Mouse (Mus musculus) intestine, embryonic 16.5 days (tissue): ENCODE results near the gene Il11. TPM values are rescaled to one million over a fixed set of nuclear protein-coding genes. Genes with fewer than 3 reads are reported as not detected.

ENCODE experiments used
- ATAC-seq: fragments of 200-750 bp; cut with Nextera tagmentation; 2 replicates; pipeline ENCODE4 v1.8.0; 2017; ENCODE audit warnings: moderate TSS enrichment, moderate library complexity
- H3K27ac ChIP-seq: fragments of 300-500 bp; sonication (generic); 2 replicates; pipeline ENCODE4 v1.5.1; 2014; ENCODE audit warnings: mild to moderate bottlenecking, low read length
- H3K27me3 ChIP-seq: fragments of 300-500 bp; sonication (generic); replicated peaks from 2 replicates; pipeline ENCODE4 v1.6.1; 2014; ENCODE audit warnings: low read length, control low read depth, mixed read lengths; ENCODE audit not compliant: control insufficient read depth, insufficient read depth
- H3K36me3 ChIP-seq: fragments of 300-500 bp; sonication (generic); 2 replicates; pipeline ENCODE4 v1.6.1; 2014; ENCODE audit warnings: low read length, control low read depth; ENCODE audit not compliant: control insufficient read depth, insufficient read depth
- H3K4me1 ChIP-seq: fragments of 300-500 bp; sonication (generic); 2 replicates; pipeline ENCODE4 v1.6.1; 2014; ENCODE audit warnings: low read length, control low read depth, mixed read lengths; ENCODE audit not compliant: control insufficient read depth, insufficient read depth
- H3K4me2 ChIP-seq: fragments of 300-500 bp; sonication (generic); 2 replicates; pipeline ENCODE4 v1.6.1; 2014; ENCODE audit warnings: low read depth, low read length, control low read depth
- H3K4me3 ChIP-seq: fragments of 300-500 bp; sonication (generic); 2 replicates; pipeline ENCODE4 v1.5.1; 2014; ENCODE audit warnings: mild to moderate bottlenecking, low read length
- H3K9ac ChIP-seq: fragments of 300-500 bp; sonication (generic); 2 replicates; pipeline ENCODE4 v1.6.1; 2014; ENCODE audit warnings: low read depth, low read length
- H3K9me3 ChIP-seq: fragments of 300-500 bp; sonication (generic); 2 replicates; pipeline ENCODE4 v1.6.1; 2016; ENCODE audit warnings: low read length, control low read depth; ENCODE audit not compliant: control insufficient read depth
- WGBS: fragments of 180-500 bp; shearing (Covaris S2); extraction: QIAGEN DNeasy Blood & Tissue Kit; methylation state at CpG from one replicate; pipeline ENCODE4 v1.1.7; 2014; 5-methylcytosine and 5-hydroxymethylcytosine counted together
- polyA plus RNA-seq: library from polyadenylated mRNA; unstranded; fragments of >200 nt; fragmentation: Nextera tagmentation; extraction: Ambion mirVana; gene quantifications from 2 replicates; pipeline ENCODE4 v1.2.1, GENCODE M21; 2015

Il11 gene
- polyA plus RNA-seq, 1 experiment from 2014 or later, result 0.09 TPM

DNA sequence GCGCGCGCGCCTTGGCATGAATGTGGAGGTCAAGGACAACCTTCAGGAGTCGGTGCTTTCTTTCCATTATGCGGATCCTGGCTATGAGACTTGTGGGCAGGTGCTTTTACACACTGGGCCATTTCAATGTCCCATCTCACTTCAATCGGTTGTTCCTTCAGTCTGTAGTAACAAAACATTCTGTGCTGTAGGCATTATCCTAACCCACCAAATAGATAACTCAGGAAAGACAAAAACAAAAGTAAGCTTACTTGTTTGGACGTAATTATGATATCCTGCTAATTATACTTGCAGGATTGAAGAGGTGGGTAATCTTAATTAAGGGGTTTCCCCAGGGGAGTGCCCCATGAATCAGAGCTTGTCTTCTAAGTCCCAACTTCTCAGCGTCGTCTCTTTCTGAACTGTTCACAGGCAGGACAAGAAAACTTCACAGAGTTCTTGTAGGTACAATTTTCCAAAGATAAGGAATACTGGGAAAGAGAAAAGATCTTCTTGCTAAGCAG lies 43.6 kb downstream of the Il11 start:
- Histone ChIP-seq H3K4me1 (peaks cover 23% of the 10 kb centered on the region), H3K36me3 (0 out of 2 replicates have a peak, but pooled peaks cover 2% of the 10 kb centered on the region), H3K27ac (peak overlapping the region; percentile 60), H3K9me3 (no peaks in the 10 kb centered on the region), H3K9ac (peak overlapping the region; percentile 34; the same call in 1 of the 2 replicates), H3K4me3 (peak overlapping the region; percentile 37), H3K4me2 (peak overlapping the region; percentile 52), H3K27me3 (no peaks in the 10 kb centered on the region)
- 45% methylated on average over 10 of the region's 10 CpGs for WGBS
- no peak for ATAC-seq

DNA sequence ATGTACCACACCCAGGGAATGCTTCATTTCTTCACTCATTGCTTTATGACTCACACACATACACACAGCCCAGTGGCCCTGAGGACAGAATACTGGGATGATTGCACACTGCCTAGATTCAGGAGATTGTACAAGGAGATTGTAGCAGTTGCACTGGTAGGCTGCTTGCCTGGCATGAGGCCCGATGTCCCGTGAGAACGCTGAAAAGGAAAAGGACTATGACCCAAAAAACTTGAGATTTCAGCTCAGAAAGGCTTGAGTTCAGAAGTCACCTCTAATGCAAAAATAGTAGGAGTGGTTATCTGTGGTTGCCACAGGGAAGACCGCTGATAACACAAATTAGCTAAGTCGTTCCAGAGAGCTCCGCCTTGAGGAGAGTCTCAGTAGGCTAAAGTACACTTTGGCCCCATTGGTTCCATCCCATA lies 49.7 kb downstream of the Il11 start:
- Histone ChIP-seq H3K4me2 (no peak overlapping the region), H3K4me3 (no peak overlapping the region), H3K36me3 (no peaks in the 10 kb centered on the region), H3K9ac (no peak overlapping the region), H3K9me3 (no peaks in the 10 kb centered on the region), H3K27ac (peak overlapping the region; percentile 27; the same call in 1 of the 2 replicates), H3K27me3 (no peaks in the 10 kb centered on the region), H3K4me1 (peaks cover 5% of the 10 kb centered on the region)
- WGBS, result 47% methylated on average over 6 of the region's 6 CpGs
- peak; percentile 99 for ATAC-seq

- peaks cover 5% of the 10 kb centered on the region for H3K4me1 ChIP-seq
- H3K27ac ChIP-seq, result no peak overlapping the region
- no peaks in the 10 kb centered on the region for H3K9me3 ChIP-seq
- H3K27me3 ChIP-seq, result no peaks in the 10 kb centered on the region
- H3K36me3 ChIP-seq, result no peaks in the 10 kb centered on the region
- no peak overlapping the region for H3K9ac ChIP-seq
- no peak overlapping the region for H3K4me2 ChIP-seq
- ATAC-seq, result no peak
- 83% methylated on average over 5 of the region's 5 CpGs for WGBS
- H3K4me3 ChIP-seq, result no peak overlapping the region
These were observed 51.6 kb downstream of the Il11 start for GRCm38 (mm10) chr7:4731090-4731489.

DNA sequence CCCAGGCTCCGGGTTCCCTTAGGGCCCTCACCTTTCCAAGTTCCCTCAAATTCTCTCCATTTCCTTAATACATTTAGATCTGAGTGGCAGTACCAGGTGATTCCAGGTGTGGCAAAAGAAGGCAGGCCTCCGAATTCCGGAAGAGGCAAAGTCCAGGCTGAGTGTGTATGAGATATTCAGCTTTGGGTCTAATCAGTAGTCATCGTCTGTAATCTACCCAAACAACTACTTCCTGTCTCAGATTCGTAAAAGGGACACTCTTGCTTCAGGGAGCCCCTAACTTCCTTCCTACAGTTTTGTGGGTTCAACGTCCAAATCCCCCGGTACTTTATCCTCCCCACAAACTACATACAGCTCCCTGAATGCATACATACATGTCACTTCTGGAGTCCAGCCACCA lies 57.5 kb downstream of the Il11 start, which contains the start of gene Tmem150b:
Tmem150b (minus strand) TSS at position 81 of the 400 bp plus-strand sequence.
- H3K4me2 ChIP-seq, result peak within 1 kb of the TSS; percentile 71
- peak within 1 kb of the TSS; percentile 49 for H3K4me3 ChIP-seq
- no peaks in the 10 kb centered on the region for H3K36me3 ChIP-seq
- H3K27me3 ChIP-seq, result no peaks in the 10 kb centered on the region
- ATAC-seq, result peak; percentile 86
- H3K9ac ChIP-seq, result peak within 1 kb of the TSS; percentile 52
- H3K9me3 ChIP-seq, result no peaks in the 10 kb centered on the region
- 64% methylated on average over 7 of the region's 7 CpGs for WGBS
- peaks cover 17% of the 10 kb centered on the region for H3K4me1 ChIP-seq
- H3K27ac ChIP-seq, result peak within 1 kb of the TSS; percentile 87

GRCm38 (mm10) chr7:4724359-4724758 lies 58.3 kb downstream of the Il11 start:
- peak; percentile 31 for ATAC-seq
- H3K27me3 ChIP-seq, result no peaks in the 10 kb centered on the region
- peak overlapping the region; percentile 44 for H3K9ac ChIP-seq
- H3K4me1 ChIP-seq, result peaks cover 19% of the 10 kb centered on the region
- H3K27ac ChIP-seq, result peak overlapping the region; percentile 87
- WGBS, result 22% methylated on average over 3 of the region's 3 CpGs
- no peaks in the 10 kb centered on the region for H3K36me3 ChIP-seq
- H3K4me2 ChIP-seq, result peak overlapping the region; percentile 71
- H3K9me3 ChIP-seq, result no peaks in the 10 kb centered on the region
- peak overlapping the region; percentile 49 for H3K4me3 ChIP-seq

GRCm38 (mm10) chr7:4723508-4723907 lies 59.2 kb downstream of the Il11 start:
- ATAC-seq, result 0 out of 2 replicates have a peak, but pooled peaks have one; percentile 31
- Histone ChIP-seq H3K4me3 (peak overlapping the region; percentile 49), H3K9ac (peak overlapping the region; percentile 52), H3K4me1 (peaks cover 19% of the 10 kb centered on the region), H3K27ac (peak overlapping the region; percentile 87; the same call in 1 of the 2 replicates), H3K9me3 (no peaks in the 10 kb centered on the region), H3K4me2 (peak overlapping the region; percentile 71), H3K27me3 (no peaks in the 10 kb centered on the region), H3K36me3 (no peaks in the 10 kb centered on the region)
- WGBS, result 34% methylated on average over 12 of the region's 12 CpGs

Other genes starting within 250 kb of the Il11 start
- 5.9 and 6.8 TPM in 2 replicates for gene Syt5, start 235.3 kb downstream of the Il11 start, polyA plus RNA-seq
- gene Ptprh, start 178.8 kb downstream of the Il11 start, polyA plus RNA-seq, result 3.0 and 4.7 TPM in 2 replicates
- gene Tmem86b, start 151.4 kb downstream of the Il11 start, polyA plus RNA-seq, result 16.3 and 23.2 TPM in 2 replicates
- gene Ppp6r1, start 123.8 kb downstream of the Il11 start, polyA plus RNA-seq, result 2.6 and 2.9 TPM in 2 replicates
- gene Hspbp1, start 97.8 kb downstream of the Il11 start, polyA plus RNA-seq, result 84.9 and 95.4 TPM in 2 replicates
- gene Brsk1, start 92.3 kb downstream of the Il11 start, polyA plus RNA-seq, result 0.86 and 1.4 TPM in 2 replicates
- gene Tmem150b, start 57.6 kb downstream of the Il11 start, polyA plus RNA-seq, result 4.4 and 5.4 TPM in 2 replicates
- gene Kmt5c, start 42.7 kb downstream of the Il11 start, polyA plus RNA-seq, result 66.7 and 76.0 TPM in 2 replicates
- 38.1 and 50.6 TPM in 2 replicates for gene Cox6b2, start 29.8 kb downstream of the Il11 start, polyA plus RNA-seq
- not detected in 2 replicates for gene Fam71e2, start 11.6 kb downstream of the Il11 start, polyA plus RNA-seq
- gene Tmem190, start 78 bp upstream of the Il11 start, polyA plus RNA-seq, result 0.75 and 1.0 TPM in 2 replicates
- gene Tmem238, start 6.8 kb upstream of the Il11 start, polyA plus RNA-seq, result 32.8 and 35.9 TPM in 2 replicates
- gene Rpl28, start 10.0 kb upstream of the Il11 start, polyA plus RNA-seq, result 320 and 345 TPM in 2 replicates
- 238 and 256 TPM in 2 replicates for gene Ube2s, start 29.7 kb upstream of the Il11 start, polyA plus RNA-seq
- gene Shisa7, start 61.8 kb upstream of the Il11 start, polyA plus RNA-seq, result 0.12 and 0.15 TPM in 2 replicates
- 17.8 and 22.9 TPM in 2 replicates for gene Isoc2b, start 87.4 kb upstream of the Il11 start, polyA plus RNA-seq
- 1.4 TPM in 2 replicates for gene Isoc2a, start 94.3 kb upstream of the Il11 start, polyA plus RNA-seq
- gene Gm36210, start 123.7 kb upstream of the Il11 start, polyA plus RNA-seq, result not detected in 2 replicates
- 2.7 TPM in 2 replicates for gene Zfp628, start 132.4 kb upstream of the Il11 start, polyA plus RNA-seq
- 3.1 and 3.6 TPM in 2 replicates for gene Nat14, start 139.2 kb upstream of the Il11 start, polyA plus RNA-seq
- 3.6 and 3.7 TPM in 2 replicates for gene Ssc5d, start 142.9 kb upstream of the Il11 start, polyA plus RNA-seq
- gene Sbk2, start 181.5 kb upstream of the Il11 start, polyA plus RNA-seq, result 0.56 and 0.58 TPM in 2 replicates
- not detected in 2 replicates for gene Sbk3, start 188.3 kb upstream of the Il11 start, polyA plus RNA-seq
- gene Zfp579, start 213.3 kb upstream of the Il11 start, polyA plus RNA-seq, result 20.3 and 21.7 TPM in 2 replicates
- 24.3 and 27.3 TPM in 2 replicates for gene Zfp524, start 231.6 kb upstream of the Il11 start, polyA plus RNA-seq
- 25.4 and 27.1 TPM in 2 replicates for gene Fiz1, start 231.8 kb upstream of the Il11 start, polyA plus RNA-seq
- 3.6 and 4.7 TPM in 2 replicates for gene Gm44973, start 232.6 kb upstream of the Il11 start, polyA plus RNA-seq
- gene Zfp865, start 237.5 kb upstream of the Il11 start, polyA plus RNA-seq, result 3.5 and 4.0 TPM in 2 replicates
- gene Ccdc106, start 237.7 kb upstream of the Il11 start, polyA plus RNA-seq, result 10.1 and 13.7 TPM in 2 replicates